Mouse (Mus musculus): ENCODE results near the gene Prkn. TPM values are rescaled to one million over a fixed set of nuclear protein-coding genes. Genes with fewer than 3 reads are reported as not detected.
A peak's percentile ranks its signal among the peaks of the same experiment; 100 is the strongest.

Prkn gene
- total RNA-seq, 1 experiment: 1.7 TPM

GRCm38 (mm10) chr17:11107007-11107406 lies 266.8 kb downstream of the Prkn start:
- in situ Hi-C loops (cut with MboI; ENCODE audit: low sequenced_read_pairs in 2 of 2, unreplicated experiment in 2 of 2): no loop called here
- H3K9ac ChIP-seq (ENCODE audit: insufficient read depth, low read depth, low read length, poor library complexity, severe bottlenecking): no peak overlapping the region
- peaks cover 6% of the 10 kb centered on the region; the same call in 1 of the 2 replicates for H3K9me3 ChIP-seq (ENCODE audit: control insufficient read depth, insufficient read depth, low read depth, low read length)
- no peak overlapping the region for H3K27ac ChIP-seq (ENCODE audit: insufficient read depth, low read depth, low read length, poor library complexity, severe bottlenecking)
- H3K36me3 ChIP-seq (ENCODE audit: control insufficient read depth, insufficient read depth, low read length, poor library complexity, severe bottlenecking): no peaks in the 10 kb centered on the region
- no peak for DNase-seq (ENCODE audit: low read depth, low spot score)
- H3K4me3 ChIP-seq (ENCODE audit: insufficient read depth in 1 of 2, low read depth in 1 of 2, low read length in 2 of 2, poor library complexity in 1 of 2, severe bottlenecking in 1 of 2): no peak overlapping the region
- TF ChIP-seq MAFK (IDR thresholded peaks at IDR 0.05; ENCODE audit: insufficient read depth, low read depth, low read length): no peak
- no peak for TF ChIP-seq ZC3H11A (IDR thresholded peaks at IDR 0.05; ENCODE audit: borderline replicate concordance, low read depth, low read length)
- no peak for TF ChIP-seq ZNF384 (IDR thresholded peaks at IDR 0.05; ENCODE audit: low read depth, low read length)
- TF ChIP-seq CHD2 (IDR thresholded peaks at IDR 0.05; ENCODE audit: low read depth, low read length): no peak
- TF ChIP-seq HCFC1 (IDR thresholded peaks at IDR 0.05; ENCODE audit: borderline replicate concordance, insufficient read depth, low read length): no peak
- H3K4me1 ChIP-seq (ENCODE audit: control insufficient read depth in 2 of 2, insufficient read depth in 2 of 2, low read length in 2 of 2, poor library complexity in 1 of 2): no peaks in the 10 kb centered on the region

GRCm38 (mm10) chr17:11107916-11108315 lies 267.7 kb downstream of the Prkn start:
- no peak for DNase-seq (ENCODE audit: low read depth, low spot score)
- Histone ChIP-seq H3K4me1 (ENCODE audit: control insufficient read depth in 2 of 2, insufficient read depth in 2 of 2, low read length in 2 of 2, poor library complexity in 1 of 2) (no peaks in the 10 kb centered on the region), H3K9me3 (ENCODE audit: control insufficient read depth, insufficient read depth, low read depth, low read length) (peaks cover 6% of the 10 kb centered on the region; the same call in 1 of the 2 replicates), H3K4me3 (ENCODE audit: insufficient read depth in 1 of 2, low read depth in 1 of 2, low read length in 2 of 2, poor library complexity in 1 of 2, severe bottlenecking in 1 of 2) (no peak overlapping the region), H3K36me3 (ENCODE audit: control insufficient read depth, insufficient read depth, low read length, poor library complexity, severe bottlenecking) (no peaks in the 10 kb centered on the region), H3K9ac (ENCODE audit: insufficient read depth, low read depth, low read length, poor library complexity, severe bottlenecking) (no peak overlapping the region), H3K27ac (ENCODE audit: insufficient read depth, low read depth, low read length, poor library complexity, severe bottlenecking) (no peak overlapping the region)
- in situ Hi-C loops (cut with MboI; ENCODE audit: low sequenced_read_pairs in 2 of 2, unreplicated experiment in 2 of 2): no loop called here
- TF ChIP-seq ZC3H11A (IDR thresholded peaks at IDR 0.05; ENCODE audit: borderline replicate concordance, low read depth, low read length) (no peak), HCFC1 (IDR thresholded peaks at IDR 0.05; ENCODE audit: borderline replicate concordance, insufficient read depth, low read length) (no peak), CHD2 (IDR thresholded peaks at IDR 0.05; ENCODE audit: low read depth, low read length) (no peak), MAFK (IDR thresholded peaks at IDR 0.05; ENCODE audit: insufficient read depth, low read depth, low read length) (no peak), ZNF384 (IDR thresholded peaks at IDR 0.05; ENCODE audit: low read depth, low read length) (no peak)

GRCm38 (mm10) chr17:11117508-11117907 lies 277.3 kb downstream of the Prkn start:
- DNase-seq (ENCODE audit: low read depth, low spot score): no peak
- no peaks in the 10 kb centered on the region for H3K9me3 ChIP-seq (ENCODE audit: control insufficient read depth, insufficient read depth, low read depth, low read length)
- no peaks in the 10 kb centered on the region for H3K4me1 ChIP-seq (ENCODE audit: control insufficient read depth in 2 of 2, insufficient read depth in 2 of 2, low read length in 2 of 2, poor library complexity in 1 of 2)
- in situ Hi-C loops (cut with MboI; ENCODE audit: low sequenced_read_pairs in 2 of 2, unreplicated experiment in 2 of 2): no loop called here
- no peak overlapping the region for H3K4me3 ChIP-seq (ENCODE audit: insufficient read depth in 1 of 2, low read depth in 1 of 2, low read length in 2 of 2, poor library complexity in 1 of 2, severe bottlenecking in 1 of 2)
- H3K9ac ChIP-seq (ENCODE audit: insufficient read depth, low read depth, low read length, poor library complexity, severe bottlenecking): no peak overlapping the region
- TF ChIP-seq CHD2 (IDR thresholded peaks at IDR 0.05; ENCODE audit: low read depth, low read length): no peak
- TF ChIP-seq HCFC1 (IDR thresholded peaks at IDR 0.05; ENCODE audit: borderline replicate concordance, insufficient read depth, low read length): no peak
- no peak for TF ChIP-seq ZC3H11A (IDR thresholded peaks at IDR 0.05; ENCODE audit: borderline replicate concordance, low read depth, low read length)
- no peak for TF ChIP-seq ZNF384 (IDR thresholded peaks at IDR 0.05; ENCODE audit: low read depth, low read length)
- no peak for TF ChIP-seq MAFK (IDR thresholded peaks at IDR 0.05; ENCODE audit: insufficient read depth, low read depth, low read length)
- H3K36me3 ChIP-seq (ENCODE audit: control insufficient read depth, insufficient read depth, low read length, poor library complexity, severe bottlenecking): no peaks in the 10 kb centered on the region
- H3K27ac ChIP-seq (ENCODE audit: insufficient read depth, low read depth, low read length, poor library complexity, severe bottlenecking): no peak overlapping the region

- Histone ChIP-seq H3K36me3 (ENCODE audit: control insufficient read depth, insufficient read depth, low read length, poor library complexity, severe bottlenecking) (no peaks in the 10 kb centered on the region), H3K9me3 (ENCODE audit: control insufficient read depth, insufficient read depth, low read depth, low read length) (no peaks in the 10 kb centered on the region), H3K4me3 (ENCODE audit: insufficient read depth in 1 of 2, low read depth in 1 of 2, low read length in 2 of 2, poor library complexity in 1 of 2, severe bottlenecking in 1 of 2) (no peak overlapping the region), H3K4me1 (ENCODE audit: control insufficient read depth in 2 of 2, insufficient read depth in 2 of 2, low read length in 2 of 2, poor library complexity in 1 of 2) (no peaks in the 10 kb centered on the region), H3K27ac (ENCODE audit: insufficient read depth, low read depth, low read length, poor library complexity, severe bottlenecking) (no peak overlapping the region), H3K9ac (ENCODE audit: insufficient read depth, low read depth, low read length, poor library complexity, severe bottlenecking) (no peak overlapping the region)
- in situ Hi-C loops (cut with MboI; ENCODE audit: low sequenced_read_pairs in 2 of 2, unreplicated experiment in 2 of 2): no loop called here
- no peak for DNase-seq (ENCODE audit: low read depth, low spot score)
- TF ChIP-seq CHD2 (IDR thresholded peaks at IDR 0.05; ENCODE audit: low read depth, low read length): no peak
- TF ChIP-seq ZC3H11A (IDR thresholded peaks at IDR 0.05; ENCODE audit: borderline replicate concordance, low read depth, low read length): no peak
- TF ChIP-seq ZNF384 (IDR thresholded peaks at IDR 0.05; ENCODE audit: low read depth, low read length): no peak
- TF ChIP-seq HCFC1 (IDR thresholded peaks at IDR 0.05; ENCODE audit: borderline replicate concordance, insufficient read depth, low read length): no peak
- no peak for TF ChIP-seq MAFK (IDR thresholded peaks at IDR 0.05; ENCODE audit: insufficient read depth, low read depth, low read length)
Observed at GRCm38 (mm10) chr17:11124048-11124447, 283.9 kb downstream of the Prkn start.

GRCm38 (mm10) chr17:11127217-11127616 lies 287.0 kb downstream of the Prkn start:
- Histone ChIP-seq H3K4me1 (ENCODE audit: control insufficient read depth in 2 of 2, insufficient read depth in 2 of 2, low read length in 2 of 2, poor library complexity in 1 of 2) (no peaks in the 10 kb centered on the region), H3K9ac (ENCODE audit: insufficient read depth, low read depth, low read length, poor library complexity, severe bottlenecking) (no peak overlapping the region), H3K9me3 (ENCODE audit: control insufficient read depth, insufficient read depth, low read depth, low read length) (no peaks in the 10 kb centered on the region), H3K4me3 (ENCODE audit: insufficient read depth in 1 of 2, low read depth in 1 of 2, low read length in 2 of 2, poor library complexity in 1 of 2, severe bottlenecking in 1 of 2) (no peak overlapping the region), H3K27ac (ENCODE audit: insufficient read depth, low read depth, low read length, poor library complexity, severe bottlenecking) (no peak overlapping the region), H3K36me3 (ENCODE audit: control insufficient read depth, insufficient read depth, low read length, poor library complexity, severe bottlenecking) (no peaks in the 10 kb centered on the region)
- TF ChIP-seq ZC3H11A (IDR thresholded peaks at IDR 0.05; ENCODE audit: borderline replicate concordance, low read depth, low read length): no peak
- TF ChIP-seq ZNF384 (IDR thresholded peaks at IDR 0.05; ENCODE audit: low read depth, low read length): no peak
- no peak for TF ChIP-seq CHD2 (IDR thresholded peaks at IDR 0.05; ENCODE audit: low read depth, low read length)
- TF ChIP-seq HCFC1 (IDR thresholded peaks at IDR 0.05; ENCODE audit: borderline replicate concordance, insufficient read depth, low read length): no peak
- TF ChIP-seq MAFK (IDR thresholded peaks at IDR 0.05; ENCODE audit: insufficient read depth, low read depth, low read length): no peak
- in situ Hi-C loops (cut with MboI; ENCODE audit: low sequenced_read_pairs in 2 of 2, unreplicated experiment in 2 of 2): no loop called here
- DNase-seq (ENCODE audit: low read depth, low spot score): peak; percentile 22
